ENCODE assay signal across 14 mouse cellular contexts in genomic region chr5:106775010-106775693, GRCm38 (mm10).
"Had no signal": no experiment of that assay in that cellular context is flagged by ENCODE, and none has a peak within 500 bp of the region (broad histone marks: within the 10 kb centered on the region; RNA-seq: fewer than 3 reads in every experiment).

No protein-coding gene starts in this region.

- H3K4me3 ChIP-seq: limb, embryonic 12.5 days; liver, embryonic 13.5 days; lung, embryonic 15.5 days; midbrain, embryonic 12.5 days had no signal

- H3K27me3 ChIP-seq: limb, embryonic 12.5 days; lung, embryonic 15.5 days; midbrain, embryonic 12.5 days had no signal

- H3K9me3 ChIP-seq: limb, embryonic 12.5 days; liver, embryonic 13.5 days; lung, embryonic 15.5 days; midbrain, embryonic 12.5 days had no signal

- H3K27ac ChIP-seq: limb, embryonic 12.5 days; liver, embryonic 13.5 days; lung, embryonic 15.5 days; midbrain, embryonic 12.5 days had no signal

- H3K9ac ChIP-seq: limb, embryonic 12.5 days; liver, embryonic 13.5 days; liver, postnatal 0 days; lung, embryonic 15.5 days; midbrain, embryonic 12.5 days had no signal

- H3K4me1 ChIP-seq: liver, embryonic 13.5 days; lung, embryonic 15.5 days had no signal

- ATAC-seq: liver, postnatal 0 days; midbrain, embryonic 16.5 days had no signal

- H3K4me2 ChIP-seq: limb, embryonic 12.5 days; liver, embryonic 13.5 days; lung, embryonic 15.5 days; midbrain, embryonic 12.5 days had no signal

- H3K36me3 ChIP-seq: limb, embryonic 12.5 days; liver, embryonic 13.5 days; lung, embryonic 15.5 days; midbrain, embryonic 12.5 days had no signal

- DNase-seq: kidney, adult 11 months; kidney, postnatal 36 days; layer of hippocampus, adult 9-11 months; layer of hippocampus, postnatal 36 days; liver; liver, embryonic 13.5 days; liver, postnatal 0 days; right cerebral cortex, adult 18-20 months; right cerebral cortex, postnatal 25 days; thymus, postnatal 36 days had no signal
